Mouse (Mus musculus) spleen, adult 10 weeks (tissue): ENCODE data around the gene Gm9611. TPM values are rescaled to one million over a fixed set of nuclear protein-coding genes. Genes with fewer than 3 reads are reported as not detected.

ENCODE experiments used
- polyA plus RNA-seq: library from polyadenylated mRNA; stranded (reverse); fragments of 350-450 nt; fragmentation: Illumina TruSeq; extraction: RNeasy Lipid Tissue Mini Kit (QIAGEN cat#74804); gene quantifications from one replicate; pipeline ENCODE4 v1.2.3, GENCODE M21; 2015; ENCODE audit warnings: low replicate concordance; ENCODE audit not compliant: insufficient read depth

The Gm9611 gene
- not detected for polyA plus RNA-seq

DNA sequence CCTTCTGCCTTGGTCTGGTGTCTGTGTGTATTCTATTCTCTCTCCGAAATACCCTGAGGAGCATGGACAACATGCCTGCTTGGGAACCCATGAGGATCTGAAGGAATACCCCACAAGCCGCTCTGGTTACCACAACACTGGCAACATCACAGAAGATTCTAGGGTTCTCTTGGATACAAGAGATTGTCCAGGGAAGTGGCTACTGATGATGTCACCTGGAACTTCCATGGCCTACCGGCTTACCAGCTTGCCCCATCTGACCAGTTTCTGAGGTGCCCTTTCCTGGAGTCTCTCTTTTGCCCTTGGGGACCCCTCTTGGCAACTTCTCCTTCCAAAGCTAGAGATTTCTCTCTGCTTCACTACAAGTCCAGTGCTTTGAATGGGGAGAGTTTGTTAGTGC lies at the start of gene Gm9611:
TSS of gene Gm9611 (minus strand) at position 101 of the 400 bp plus-strand sequence.

DNA sequence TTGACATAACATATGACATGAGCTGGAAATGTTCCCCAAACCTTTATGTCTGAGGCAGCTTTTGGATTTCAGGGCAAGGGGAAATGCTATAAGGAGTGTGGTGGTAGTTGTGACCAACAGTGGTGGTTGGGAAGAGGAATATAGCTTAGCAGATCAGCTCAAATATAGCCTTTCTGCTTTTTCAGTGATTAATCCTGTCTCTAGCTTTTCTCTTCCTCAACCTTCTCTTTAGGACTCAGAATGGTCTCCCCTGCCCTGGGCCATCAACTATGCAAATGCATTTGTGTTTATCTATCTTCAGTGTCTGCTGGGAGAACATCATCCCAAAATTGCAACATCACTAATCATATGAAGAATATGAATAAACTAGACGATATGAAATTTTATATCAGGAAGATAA lies 12.8 kb upstream of the Gm9611 start, which contains the start of gene Gm7995:
TSS of gene Gm7995 (plus strand) at position 301 of the 400 bp plus-strand sequence.

DNA sequence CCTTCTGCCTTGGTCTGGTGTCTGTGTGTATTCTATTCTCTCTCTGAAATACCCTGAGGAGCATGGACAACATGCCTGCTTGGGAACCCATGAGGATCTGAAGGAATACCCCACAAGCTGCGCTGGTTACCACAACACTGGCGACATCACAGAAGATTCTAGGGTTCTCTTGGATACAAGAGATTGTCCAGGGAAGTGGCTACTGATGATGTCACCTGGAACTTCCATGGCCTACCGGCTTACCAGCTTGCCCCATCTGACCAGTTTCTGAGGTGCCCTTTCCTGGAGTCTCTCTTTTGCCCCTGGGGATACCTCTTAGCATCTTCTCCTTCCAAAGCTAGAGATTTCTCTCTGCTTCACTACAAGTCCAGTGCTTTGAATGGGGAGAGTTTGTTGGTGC lies 37.2 kb downstream of the Gm9611 start, which contains the start of gene Gm17026:
TSS of gene Gm17026 (minus strand) at position 101 of the 400 bp plus-strand sequence.

Other genes starting within 250 kb of the Gm9611 start
- gene Gm7951, start 180.0 kb downstream of the Gm9611 start, polyA plus RNA-seq = not detected
- not detected for gene Gm17027, start 134.7 kb downstream of the Gm9611 start, polyA plus RNA-seq
- not detected for gene Gm3573, start 106.6 kb downstream of the Gm9611 start, polyA plus RNA-seq
- not detected for gene Gm17026, start 37.3 kb downstream of the Gm9611 start, polyA plus RNA-seq
- not detected for gene Gm7995, start 12.9 kb upstream of the Gm9611 start, polyA plus RNA-seq
- not detected for gene Gm8005, start 142.3 kb upstream of the Gm9611 start, polyA plus RNA-seq
- gene Gm8011, start 166.5 kb upstream of the Gm9611 start, polyA plus RNA-seq = not detected
- not detected for gene Gm8020, start 205.0 kb upstream of the Gm9611 start, polyA plus RNA-seq
- gene Gm8024, start 226.9 kb upstream of the Gm9611 start, polyA plus RNA-seq = not detected